Mouse (Mus musculus) midbrain, embryonic 13.5 days (tissue): ENCODE results near the gene Fam193b. TPM values are rescaled to one million over a fixed set of nuclear protein-coding genes. Genes with fewer than 3 reads are reported as not detected.
A peak's percentile ranks its signal among the peaks of the same experiment; 100 is the strongest.

Experiments
- ATAC-seq: fragments of 200-750 bp; cut with Nextera tagmentation; 2 replicates; pipeline ENCODE4 v1.8.0; 2017; ENCODE audit warnings: mild to moderate bottlenecking, moderate TSS enrichment, moderate library complexity
- H3K27ac ChIP-seq: fragments of 300-500 bp; sonication (generic); 2 replicates; pipeline ENCODE4 v1.5.1; 2015; ENCODE audit warnings: inconsistent platforms, mild to moderate bottlenecking, moderate library complexity
- H3K27me3 ChIP-seq: fragments of 300-500 bp; sonication (generic); 2 replicates; pipeline ENCODE4 v1.6.1; 2015; ENCODE audit warnings: mild to moderate bottlenecking, inconsistent platforms
- H3K36me3 ChIP-seq: fragments of 300-500 bp; sonication (generic); 2 replicates; pipeline ENCODE4 v1.6.1; 2015; ENCODE audit warnings: mild to moderate bottlenecking, inconsistent platforms
- H3K4me1 ChIP-seq: fragments of 300-500 bp; sonication (generic); replicated peaks from 2 replicates; pipeline ENCODE4 v1.6.1; 2015; ENCODE audit warnings: inconsistent platforms
- H3K4me2 ChIP-seq: fragments of 300-500 bp; sonication (generic); replicated peaks from 2 replicates; pipeline ENCODE4 v1.6.1; 2015; ENCODE audit warnings: moderate library complexity, mild to moderate bottlenecking, inconsistent platforms
- H3K4me3 ChIP-seq: fragments of 300-500 bp; sonication (generic); replicated peaks from 2 replicates; pipeline ENCODE4 v1.5.1; 2015; ENCODE audit warnings: mild to moderate bottlenecking, inconsistent platforms
- H3K9ac ChIP-seq: fragments of 300-500 bp; sonication (generic); replicated peaks from 2 replicates; pipeline ENCODE4 v1.6.1; 2015; ENCODE audit warnings: mild to moderate bottlenecking, inconsistent platforms
- H3K9me3 ChIP-seq: fragments of 300-500 bp; sonication (generic); 2 replicates; pipeline ENCODE4 v1.6.1; 2016; ENCODE audit warnings: mild to moderate bottlenecking, inconsistent platforms
- WGBS: fragments of 180-500 bp; shearing (Covaris S2); methylation state at CpG from one replicate; pipeline ENCODE4 v1.1.7; 2015; 5-methylcytosine and 5-hydroxymethylcytosine counted together
- polyA plus RNA-seq: library from polyadenylated mRNA; unstranded; fragments of >200 nt; fragmentation: Nextera tagmentation; extraction: Ambion mirVana; gene quantifications from 2 replicates; pipeline ENCODE4 v1.2.1, GENCODE M21; 2015

The Fam193b gene
- polyA plus RNA-seq, 1 experiment from 2014 or later, result 72.3 TPM

GRCm38 (mm10) chr13:55508531-55508930, 62.4 kb downstream of the Fam193b start:
- 92% methylated on average over 10 of the region's 10 CpGs for WGBS
- no peak overlapping the region for H3K4me2 ChIP-seq
- H3K27ac ChIP-seq, result no peak overlapping the region
- peaks cover 29% of the 10 kb centered on the region for H3K4me1 ChIP-seq
- no peak overlapping the region for H3K9ac ChIP-seq
- no peaks in the 10 kb centered on the region for H3K27me3 ChIP-seq
- no peak overlapping the region for H3K4me3 ChIP-seq
- ATAC-seq, result no peak
- no peaks in the 10 kb centered on the region for H3K9me3 ChIP-seq
- H3K36me3 ChIP-seq, result peaks cover 68% of the 10 kb centered on the region

- H3K9ac ChIP-seq, result no peak overlapping the region
- WGBS, result 56% methylated on average over 11 of the region's 11 CpGs
- no peak overlapping the region for H3K4me2 ChIP-seq
- peaks cover 29% of the 10 kb centered on the region for H3K4me1 ChIP-seq
- no peak overlapping the region for H3K27ac ChIP-seq
- no peaks in the 10 kb centered on the region for H3K9me3 ChIP-seq
- ATAC-seq, result no peak
- H3K4me3 ChIP-seq, result no peak overlapping the region
- H3K36me3 ChIP-seq, result peaks cover 74% of the 10 kb centered on the region
- H3K27me3 ChIP-seq, result no peaks in the 10 kb centered on the region
Observed at GRCm38 (mm10) chr13:55507877-55508276, 63.0 kb downstream of the Fam193b start.

- Histone ChIP-seq H3K9me3 (no peaks in the 10 kb centered on the region), H3K9ac (no peak overlapping the region), H3K4me2 (no peak overlapping the region), H3K4me1 (peaks cover 19% of the 10 kb centered on the region), H3K27me3 (no peaks in the 10 kb centered on the region), H3K4me3 (no peak overlapping the region), H3K27ac (no peak overlapping the region), H3K36me3 (peaks cover 84% of the 10 kb centered on the region)
- 97% methylated on average over 10 of the region's 10 CpGs for WGBS
- ATAC-seq, result no peak
Observed at GRCm38 (mm10) chr13:55506697-55507096, 64.2 kb downstream of the Fam193b start.

- H3K4me1 ChIP-seq, result peaks cover 10% of the 10 kb centered on the region
- ATAC-seq, result no peak
- no peak overlapping the region for H3K4me3 ChIP-seq
- peaks cover 91% of the 10 kb centered on the region for H3K36me3 ChIP-seq
- no peaks in the 10 kb centered on the region for H3K9me3 ChIP-seq
- H3K4me2 ChIP-seq, result no peak overlapping the region
- no peak overlapping the region for H3K9ac ChIP-seq
- H3K27ac ChIP-seq, result no peak overlapping the region
- 98% methylated on average over 9 of the region's 9 CpGs for WGBS
- no peaks in the 10 kb centered on the region for H3K27me3 ChIP-seq
Observed at GRCm38 (mm10) chr13:55505810-55506209, 65.1 kb downstream of the Fam193b start.

DNA sequence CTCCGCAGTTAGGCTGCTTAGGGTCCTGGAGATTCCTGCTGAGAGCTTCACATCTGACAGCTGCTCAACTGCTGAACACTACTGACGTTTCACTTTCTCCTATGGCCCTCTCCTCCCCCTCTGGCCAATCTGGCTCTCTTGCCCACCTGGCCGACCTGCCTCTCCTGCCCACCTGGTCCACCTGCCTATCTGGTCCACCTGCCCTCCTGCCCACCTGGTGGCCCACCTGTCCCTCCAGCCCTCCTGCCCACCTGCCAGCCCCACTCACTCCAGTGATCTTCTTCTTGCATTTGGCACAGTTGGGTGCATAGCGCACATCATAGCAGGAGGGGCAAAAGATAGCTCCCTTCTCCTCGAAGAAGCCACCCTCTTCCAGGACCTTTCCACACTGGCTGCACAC, 66.5 kb downstream of the Fam193b start:
- peaks cover 89% of the 10 kb centered on the region for H3K36me3 ChIP-seq
- H3K9me3 ChIP-seq, result no peaks in the 10 kb centered on the region
- H3K4me2 ChIP-seq, result no peak overlapping the region
- 90% methylated on average over 5 of the region's 5 CpGs for WGBS
- no peak overlapping the region for H3K27ac ChIP-seq
- H3K27me3 ChIP-seq, result no peaks in the 10 kb centered on the region
- no peak overlapping the region for H3K9ac ChIP-seq
- no peaks in the 10 kb centered on the region for H3K4me1 ChIP-seq
- no peak for ATAC-seq
- H3K4me3 ChIP-seq, result no peak overlapping the region

GRCm38 (mm10) chr13:55502405-55502804, 68.5 kb downstream of the Fam193b start:
- no peak overlapping the region for H3K4me2 ChIP-seq
- H3K27ac ChIP-seq, result no peak overlapping the region
- peaks cover 85% of the 10 kb centered on the region for H3K36me3 ChIP-seq
- H3K4me3 ChIP-seq, result no peak overlapping the region
- no peak overlapping the region for H3K9ac ChIP-seq
- no peaks in the 10 kb centered on the region for H3K9me3 ChIP-seq
- 92% methylated on average over 8 of the region's 8 CpGs for WGBS
- no peaks in the 10 kb centered on the region for H3K27me3 ChIP-seq
- peaks cover 3% of the 10 kb centered on the region; the same call in 1 of the 2 replicates for H3K4me1 ChIP-seq
- ATAC-seq, result no peak

- ATAC-seq, result no peak
- H3K36me3 ChIP-seq, result peaks cover 66% of the 10 kb centered on the region
- no peak overlapping the region for H3K4me3 ChIP-seq
- no peaks in the 10 kb centered on the region for H3K27me3 ChIP-seq
- H3K9me3 ChIP-seq, result no peaks in the 10 kb centered on the region
- H3K9ac ChIP-seq, result no peak overlapping the region
- H3K27ac ChIP-seq, result no peak overlapping the region
- H3K4me2 ChIP-seq, result no peak overlapping the region
- 83% methylated on average over 10 of the region's 10 CpGs for WGBS
- peaks cover 15% of the 10 kb centered on the region for H3K4me1 ChIP-seq
Observed at GRCm38 (mm10) chr13:55500575-55500974, 70.3 kb downstream of the Fam193b start.

GRCm38 (mm10) chr13:55498906-55499305, 72.0 kb downstream of the Fam193b start:
- no peak overlapping the region for H3K9ac ChIP-seq
- H3K4me1 ChIP-seq, result peaks cover 31% of the 10 kb centered on the region
- ATAC-seq, result no peak
- H3K4me3 ChIP-seq, result no peak overlapping the region
- H3K36me3 ChIP-seq, result peaks cover 50% of the 10 kb centered on the region
- 0 out of 2 replicates have a peak, but pooled peaks cover 2% of the 10 kb centered on the region for H3K27me3 ChIP-seq
- no peak overlapping the region for H3K4me2 ChIP-seq
- H3K27ac ChIP-seq, result no peak overlapping the region
- WGBS, result 49% methylated on average over 11 of the region's 11 CpGs
- H3K9me3 ChIP-seq, result no peaks in the 10 kb centered on the region

GRCm38 (mm10) chr13:55496661-55497060, 74.3 kb downstream of the Fam193b start:
- ATAC-seq, result no peak

GRCm38 (mm10) chr13:55495702-55496101, 75.2 kb downstream of the Fam193b start:
- WGBS, result 13% methylated on average over 4 of the region's 4 CpGs
- Histone ChIP-seq H3K36me3 (peaks cover 22% of the 10 kb centered on the region), H3K4me3 (no peak overlapping the region), H3K27me3 (0 out of 2 replicates have a peak, but pooled peaks cover 2% of the 10 kb centered on the region), H3K4me1 (peaks cover 31% of the 10 kb centered on the region), H3K4me2 (peak overlapping the region; percentile 5; the same call in 1 of the 2 replicates), H3K9me3 (no peaks in the 10 kb centered on the region), H3K27ac (peak overlapping the region; percentile 51), H3K9ac (peak overlapping the region; percentile 24; the same call in 1 of the 2 replicates)
- ATAC-seq, result peak; percentile 55; the same call in 1 of the 2 replicates

More at GRCm38 (mm10) chr13:55496661-55497060, 74.3 kb downstream of the Fam193b start:
- Histone ChIP-seq H3K27me3 (0 out of 2 replicates have a peak, but pooled peaks cover 2% of the 10 kb centered on the region), H3K9ac (no peak overlapping the region), H3K4me2 (no peak overlapping the region), H3K36me3 (peaks cover 30% of the 10 kb centered on the region), H3K9me3 (no peaks in the 10 kb centered on the region), H3K4me3 (no peak overlapping the region), H3K27ac (no peak overlapping the region), H3K4me1 (peaks cover 31% of the 10 kb centered on the region)
- 90% methylated on average over 6 of the region's 6 CpGs for WGBS

GRCm38 (mm10) chr13:55494883-55495621, 75.9 kb downstream of the Fam193b start:
- 15% methylated on average over 18 of the region's 18 CpGs for WGBS
- H3K9me3 ChIP-seq, result no peaks in the 10 kb centered on the region
- H3K27me3 ChIP-seq, result 0 out of 2 replicates have a peak, but pooled peaks cover 2% of the 10 kb centered on the region
- no peak overlapping the region for H3K4me3 ChIP-seq
- H3K9ac ChIP-seq, result 0 out of 2 replicates have a peak overlapping the region, but pooled peaks have one; percentile 37
- H3K4me1 ChIP-seq, result peaks cover 31% of the 10 kb centered on the region
- peak overlapping the region; percentile 48 for H3K27ac ChIP-seq
- peaks cover 15% of the 10 kb centered on the region for H3K36me3 ChIP-seq
- peak overlapping the region; percentile 25 for H3K4me2 ChIP-seq
- peak; percentile 55 for ATAC-seq

DNA sequence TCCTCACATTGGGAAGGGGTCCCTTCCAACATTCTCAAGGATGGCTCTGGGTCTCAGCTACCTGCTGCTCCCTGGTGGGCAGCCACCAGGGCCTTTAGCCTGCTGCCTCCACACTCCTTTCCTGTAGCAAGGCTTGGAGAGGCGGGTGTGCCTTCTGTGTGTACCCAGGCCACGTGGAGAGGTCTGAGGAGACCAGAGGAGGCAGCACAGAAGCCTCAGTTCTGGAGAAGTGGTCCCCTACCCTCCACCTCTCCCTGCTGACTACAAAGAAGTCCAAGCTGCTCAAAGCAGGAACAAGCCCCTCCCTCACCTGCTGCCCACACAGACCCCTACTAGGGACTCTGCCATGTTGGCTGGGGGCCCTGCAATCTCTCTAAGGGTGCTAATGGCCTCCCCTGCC, 76.7 kb downstream of the Fam193b start:
- Histone ChIP-seq H3K4me3 (no peak overlapping the region), H3K9ac (0 out of 2 replicates have a peak overlapping the region, but pooled peaks have one; percentile 37), H3K27ac (no peak overlapping the region), H3K27me3 (0 out of 2 replicates have a peak, but pooled peaks cover 2% of the 10 kb centered on the region), H3K4me1 (peaks cover 31% of the 10 kb centered on the region), H3K36me3 (peaks cover 13% of the 10 kb centered on the region), H3K9me3 (no peaks in the 10 kb centered on the region), H3K4me2 (no peak overlapping the region)
- ATAC-seq, result 0 out of 2 replicates have a peak, but pooled peaks have one; percentile 6
- WGBS, result 22% methylated on average over 2 of the region's 2 CpGs
